Mouse (Mus musculus) liver, adult 10 weeks (tissue): ENCODE data around the gene Prss29. TPM values are rescaled to one million over a fixed set of nuclear protein-coding genes. Genes with fewer than 3 reads are reported as not detected.

Experiments used
- polyA plus RNA-seq: library from polyadenylated mRNA; stranded (reverse); fragments of 350-450 nt; fragmentation: Illumina TruSeq; extraction: RNeasy Lipid Tissue Mini Kit (QIAGEN cat#74804); gene quantifications from one replicate; pipeline ENCODE4 v1.2.3, GENCODE M21; 2014; ENCODE audit warnings: low read depth, low replicate concordance

The Prss29 gene
- not detected for polyA plus RNA-seq

GRCm38 (mm10) chr17:25318354-25318753 is at the start of gene Prss29:
Prss29 (plus strand) TSS chr17:25318654.

GRCm38 (mm10) chr17:25274571-25275346 is 43.7 kb upstream of the Prss29 start, which contains the start of gene Ube2i:
Ube2i (minus strand) TSS chr17:25274622.

GRCm38 (mm10) chr17:25298094-25298493 is 20.4 kb upstream of the Prss29 start, which contains the start of gene Prss34:
Prss34 (plus strand) TSS chr17:25298394.

GRCm38 (mm10) chr17:25308346-25308745 is 10.1 kb upstream of the Prss29 start, which contains the start of gene Prss28:
Prss28 (plus strand) TSS chr17:25308646.

GRCm38 (mm10) chr17:25345462-25345861 is 27.0 kb downstream of the Prss29 start, which contains the start of gene Tpsab1:
Tpsab1 (minus strand) TSS chr17:25345562.

GRCm38 (mm10) chr17:25366005-25366404 is 47.6 kb downstream of the Prss29 start, which contains the start of gene Tpsb2:
Tpsb2 (plus strand) TSS chr17:25366305.

GRCm38 (mm10) chr17:25368973-25369372 is 50.5 kb downstream of the Prss29 start, which contains the start of gene Tpsg1:
Tpsg1 (plus strand) TSS chr17:25369273.

Other genes with a start within 250 kb of the Prss29 start
- gene Tmem204, start 235.1 kb upstream of the Prss29 start, polyA plus RNA-seq = 4.9 TPM
- gene Telo2, start 202.7 kb upstream of the Prss29 start, polyA plus RNA-seq = 0.85 TPM
- not detected for gene Ptx4, start 197.9 kb upstream of the Prss29 start, polyA plus RNA-seq
- gene Clcn7, start 185.3 kb upstream of the Prss29 start, polyA plus RNA-seq = 4.5 TPM
- not detected for gene Ccdc154, start 156.2 kb upstream of the Prss29 start, polyA plus RNA-seq
- gene Gm38655, start 143.2 kb upstream of the Prss29 start, polyA plus RNA-seq = not detected
- gene BC003965, start 134.1 kb upstream of the Prss29 start, polyA plus RNA-seq = 10.1 TPM
- 14.5 TPM for gene Unkl, start 130.3 kb upstream of the Prss29 start, polyA plus RNA-seq
- 11.4 TPM for gene Gnptg, start 78.5 kb upstream of the Prss29 start, polyA plus RNA-seq
- gene Tsr3, start 78.5 kb upstream of the Prss29 start, polyA plus RNA-seq = 5.3 TPM
- gene Baiap3, start 62.3 kb upstream of the Prss29 start, polyA plus RNA-seq = not detected
- gene Ube2i, start 44.0 kb upstream of the Prss29 start, polyA plus RNA-seq = 89.5 TPM
- not detected for gene Prss34, start 20.3 kb upstream of the Prss29 start, polyA plus RNA-seq
- not detected for gene Prss28, start 10.0 kb upstream of the Prss29 start, polyA plus RNA-seq
- gene Tpsab1, start 26.9 kb downstream of the Prss29 start, polyA plus RNA-seq = not detected
- gene Tpsb2, start 47.7 kb downstream of the Prss29 start, polyA plus RNA-seq = not detected
- gene Tpsg1, start 50.6 kb downstream of the Prss29 start, polyA plus RNA-seq = not detected
- gene Cacna1h, start 115.1 kb downstream of the Prss29 start, polyA plus RNA-seq = not detected
- gene Tekt4, start 136.0 kb downstream of the Prss29 start, polyA plus RNA-seq = not detected
- not detected for gene Sstr5, start 178.6 kb downstream of the Prss29 start, polyA plus RNA-seq